Mouse (Mus musculus): ENCODE measurements around the gene Coro1b. TPM values are rescaled to one million over a fixed set of nuclear protein-coding genes. Genes with fewer than 3 reads are reported as not detected.
"Not testable (repeated sequence)": the region's sequence is repeated elsewhere in the genome, so short reads cannot be mapped to it uniquely, and the experiment has no call there.

The Coro1b gene
- polyA plus RNA-seq, 1 experiment from 2014 or later, result 134 TPM

DNA sequence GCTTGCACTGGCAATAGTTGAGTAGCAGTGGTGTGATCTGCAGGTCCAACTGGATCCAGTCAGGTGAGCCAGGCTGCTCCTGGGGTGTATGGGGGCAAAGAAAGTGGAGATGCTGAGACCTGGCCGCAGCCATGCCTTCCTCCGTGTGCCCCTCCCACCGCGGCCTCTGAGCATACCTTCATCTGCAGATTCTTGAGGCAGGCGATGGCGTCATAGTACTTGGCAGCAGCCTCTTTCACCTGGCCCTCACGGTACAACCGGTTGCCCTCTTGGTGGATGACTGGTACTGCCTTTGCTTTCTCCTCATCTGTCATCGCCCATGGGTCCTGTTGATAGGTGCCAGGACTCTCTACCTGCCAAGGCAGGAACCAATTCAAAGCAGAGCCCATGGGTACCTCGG lies 33.3 kb upstream of the Coro1b start:
- Histone ChIP-seq H3K27ac (ENCODE audit: low read length) (no peak overlapping the region), H3K4me3 (ENCODE audit: low read length) (no peak overlapping the region), H3K9me3 (replicated peaks; ENCODE audit: control insufficient read depth, low read length) (no peaks in the 10 kb centered on the region), H3K9ac (ENCODE audit: low read length) (no peak overlapping the region), H3K27me3 (ENCODE audit: control insufficient read depth, insufficient read depth, low read length) (no peaks in the 10 kb centered on the region), H3K4me2 (ENCODE audit: low read depth, low read length) (no peak overlapping the region), H3K4me1 (ENCODE audit: control insufficient read depth, insufficient read depth, low read length) (peaks cover 10% of the 10 kb centered on the region), H3K36me3 (ENCODE audit: control insufficient read depth, insufficient read depth) (peaks cover 20% of the 10 kb centered on the region)
- WGBS, result 83% methylated on average over 10 of the region's 10 CpGs
- no peak for ATAC-seq (replicated peaks; ENCODE audit: extremely low read depth, insufficient read depth, low FRiP score)

DNA sequence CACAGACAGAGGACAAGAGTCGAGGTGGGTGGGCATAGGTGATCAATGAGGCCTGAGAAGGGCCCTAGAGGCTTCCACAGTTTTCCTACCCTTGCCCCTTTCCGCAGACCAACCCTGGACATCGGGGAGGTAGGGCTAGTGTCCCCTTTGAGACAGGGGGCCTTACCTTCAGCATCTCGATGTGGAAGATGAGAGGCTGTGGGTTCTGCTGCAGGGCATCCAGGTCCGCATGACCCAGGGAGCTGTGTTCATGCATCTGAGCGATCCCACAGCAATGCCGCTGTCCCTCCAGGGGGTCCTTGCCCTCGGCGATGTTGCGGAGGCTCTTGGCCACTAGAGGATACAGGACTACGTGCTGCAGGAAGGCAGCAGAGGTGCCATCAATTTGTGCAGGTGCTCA lies 32.6 kb upstream of the Coro1b start:
- WGBS, result 83% methylated on average over 11 of the region's 11 CpGs
- ATAC-seq (replicated peaks; ENCODE audit: extremely low read depth, insufficient read depth, low FRiP score), result no peak
- no peak overlapping the region for H3K9ac ChIP-seq (ENCODE audit: low read length)
- H3K4me2 ChIP-seq (ENCODE audit: low read depth, low read length), result no peak overlapping the region
- peaks cover 20% of the 10 kb centered on the region for H3K36me3 ChIP-seq (ENCODE audit: control insufficient read depth, insufficient read depth)
- no peaks in the 10 kb centered on the region for H3K9me3 ChIP-seq (replicated peaks; ENCODE audit: control insufficient read depth, low read length)
- H3K4me1 ChIP-seq (ENCODE audit: control insufficient read depth, insufficient read depth, low read length), result peaks cover 15% of the 10 kb centered on the region
- H3K27ac ChIP-seq (ENCODE audit: low read length), result no peak overlapping the region
- H3K27me3 ChIP-seq (ENCODE audit: control insufficient read depth, insufficient read depth, low read length), result no peaks in the 10 kb centered on the region
- no peak overlapping the region for H3K4me3 ChIP-seq (ENCODE audit: low read length)

DNA sequence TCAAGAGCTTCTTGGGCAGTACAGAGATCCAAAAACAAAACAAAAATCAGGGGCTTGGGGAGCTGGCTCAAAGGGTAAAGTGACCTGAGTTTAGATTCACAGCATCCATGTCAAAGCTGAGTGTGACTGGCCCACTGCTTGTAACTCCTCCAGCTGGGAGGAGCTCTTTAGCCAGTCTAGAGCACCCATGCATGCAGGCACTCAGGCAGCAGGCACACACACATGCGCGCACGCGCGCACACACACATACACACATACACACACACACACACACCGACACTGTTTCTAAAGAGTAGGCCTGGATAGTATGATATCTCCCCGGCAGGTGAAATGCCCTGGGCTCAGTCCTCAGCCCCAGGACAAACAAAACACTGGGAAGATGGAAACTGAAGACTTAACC lies 31.4 kb upstream of the Coro1b start:
- WGBS, result 96% methylated on average over 7 of the region's 7 CpGs
- no peaks in the 10 kb centered on the region for H3K9me3 ChIP-seq (replicated peaks; ENCODE audit: control insufficient read depth, low read length)
- peaks cover 20% of the 10 kb centered on the region for H3K36me3 ChIP-seq (ENCODE audit: control insufficient read depth, insufficient read depth)
- no peak overlapping the region for H3K4me3 ChIP-seq (ENCODE audit: low read length)
- no peak for ATAC-seq (replicated peaks; ENCODE audit: extremely low read depth, insufficient read depth, low FRiP score)
- H3K27me3 ChIP-seq (ENCODE audit: control insufficient read depth, insufficient read depth, low read length), result no peaks in the 10 kb centered on the region
- H3K4me2 ChIP-seq (ENCODE audit: low read depth, low read length), result no peak overlapping the region
- peaks cover 18% of the 10 kb centered on the region for H3K4me1 ChIP-seq (ENCODE audit: control insufficient read depth, insufficient read depth, low read length)
- H3K27ac ChIP-seq (ENCODE audit: low read length), result no peak overlapping the region
- H3K9ac ChIP-seq (ENCODE audit: low read length), result no peak overlapping the region

DNA sequence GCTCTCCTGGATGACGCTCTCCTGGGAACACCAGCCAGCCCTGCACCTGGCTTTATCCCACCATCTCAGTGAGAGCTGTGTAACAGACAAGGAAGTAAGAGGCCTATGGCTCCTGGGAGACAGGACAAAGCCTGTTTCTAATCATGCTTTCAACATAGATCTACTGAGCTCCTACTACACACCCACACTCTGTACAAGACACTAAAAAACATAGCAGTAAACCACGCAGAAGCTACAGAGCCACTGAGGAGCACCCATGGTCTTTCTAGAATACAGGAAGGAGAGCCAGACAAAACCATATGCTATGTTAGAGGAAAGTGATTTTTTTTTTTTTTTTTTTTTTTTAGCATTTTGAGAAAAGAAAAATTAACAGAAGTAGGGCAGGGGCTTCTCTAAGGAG lies 30.1 kb upstream of the Coro1b start:
- ATAC-seq (replicated peaks; ENCODE audit: extremely low read depth, insufficient read depth, low FRiP score), result no peak
- no peak overlapping the region for H3K9ac ChIP-seq (ENCODE audit: low read length)
- WGBS, result 86% methylated on average over 2 of the region's 2 CpGs
- no peak overlapping the region for H3K4me3 ChIP-seq (ENCODE audit: low read length)
- peaks cover 14% of the 10 kb centered on the region for H3K4me1 ChIP-seq (ENCODE audit: control insufficient read depth, insufficient read depth, low read length)
- H3K36me3 ChIP-seq (ENCODE audit: control insufficient read depth, insufficient read depth), result peaks cover 20% of the 10 kb centered on the region
- no peaks in the 10 kb centered on the region for H3K9me3 ChIP-seq (replicated peaks; ENCODE audit: control insufficient read depth, low read length)
- H3K27ac ChIP-seq (ENCODE audit: low read length), result no peak overlapping the region
- H3K4me2 ChIP-seq (ENCODE audit: low read depth, low read length), result no peak overlapping the region
- H3K27me3 ChIP-seq (ENCODE audit: control insufficient read depth, insufficient read depth, low read length), result no peaks in the 10 kb centered on the region

DNA sequence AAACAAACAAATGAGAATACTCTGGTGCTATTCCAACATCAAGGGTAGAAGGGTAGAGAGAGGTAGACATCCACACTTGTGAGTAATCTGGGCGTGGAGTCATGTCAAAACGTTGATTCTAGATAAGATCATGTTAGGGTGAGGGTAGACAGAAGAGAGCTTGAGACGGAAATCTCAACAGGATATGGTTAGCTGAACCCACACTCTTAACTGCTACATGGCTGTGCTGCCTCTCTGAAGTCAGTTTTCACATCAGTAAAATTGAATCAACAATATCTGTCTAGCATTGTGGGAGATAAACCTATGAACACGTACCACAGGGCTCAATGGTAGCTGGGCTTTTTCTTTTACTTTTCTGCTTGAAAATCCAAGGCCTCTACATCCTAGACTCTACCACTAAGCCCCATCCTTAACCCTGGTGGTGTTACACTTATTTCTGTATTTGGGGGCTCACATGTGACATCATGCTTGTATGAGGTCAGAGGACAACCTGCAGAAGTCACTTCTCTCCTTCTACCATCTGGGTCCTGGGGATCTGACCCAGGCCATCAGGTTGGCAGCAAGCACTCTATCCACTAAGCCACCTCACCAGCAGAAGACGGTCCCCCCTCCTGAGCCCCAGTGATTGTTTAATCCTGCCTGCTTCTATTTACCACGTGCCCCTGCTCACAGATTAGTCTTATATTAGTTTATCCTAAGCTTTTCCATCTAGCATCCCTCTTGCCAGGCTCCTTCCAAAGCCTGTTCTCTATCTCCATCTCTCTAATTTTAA lies 28.5 kb upstream of the Coro1b start:
- 75% methylated on average over 6 of the region's 6 CpGs for WGBS
- Histone ChIP-seq H3K4me1 (ENCODE audit: control insufficient read depth, insufficient read depth, low read length) (peaks cover 8% of the 10 kb centered on the region), H3K9me3 (replicated peaks; ENCODE audit: control insufficient read depth, low read length) (no peaks in the 10 kb centered on the region), H3K27ac (ENCODE audit: low read length) (no peak overlapping the region), H3K9ac (ENCODE audit: low read length) (no peak overlapping the region), H3K4me2 (ENCODE audit: low read depth, low read length) (peak overlapping the region; percentile 69), H3K27me3 (ENCODE audit: control insufficient read depth, insufficient read depth, low read length) (no peaks in the 10 kb centered on the region), H3K36me3 (ENCODE audit: control insufficient read depth, insufficient read depth) (peaks cover 14% of the 10 kb centered on the region), H3K4me3 (ENCODE audit: low read length) (no peak overlapping the region)
- ATAC-seq (replicated peaks; ENCODE audit: extremely low read depth, insufficient read depth, low FRiP score), result no peak

DNA sequence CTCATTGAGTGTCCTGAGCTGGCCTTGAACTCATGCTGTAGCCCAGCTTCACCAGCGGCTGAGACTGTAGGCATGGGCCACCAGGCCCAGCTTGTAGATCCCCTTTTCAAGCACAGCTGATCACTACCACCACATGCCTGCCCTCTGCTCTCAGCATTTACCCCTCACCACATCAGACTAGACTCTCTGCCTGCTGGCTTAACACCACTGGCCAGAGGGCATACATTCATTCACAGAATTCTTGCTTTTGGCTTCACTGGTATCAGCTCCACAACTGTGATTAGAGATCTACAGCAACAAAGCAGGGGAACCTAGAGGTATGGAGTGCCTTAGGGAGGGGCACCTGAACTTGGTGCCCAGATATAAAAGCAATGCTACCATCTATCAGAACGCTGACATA lies 27.9 kb upstream of the Coro1b start:
- Histone ChIP-seq H3K27me3 (ENCODE audit: control insufficient read depth, insufficient read depth, low read length) (no peaks in the 10 kb centered on the region), H3K27ac (ENCODE audit: low read length) (peak overlapping the region; percentile 43), H3K4me3 (ENCODE audit: low read length) (peak overlapping the region; percentile 63), H3K36me3 (ENCODE audit: control insufficient read depth, insufficient read depth) (peaks cover 8% of the 10 kb centered on the region), H3K4me2 (ENCODE audit: low read depth, low read length) (peak overlapping the region; percentile 69), H3K4me1 (ENCODE audit: control insufficient read depth, insufficient read depth, low read length) (peaks cover 10% of the 10 kb centered on the region), H3K9ac (ENCODE audit: low read length) (no peak overlapping the region), H3K9me3 (replicated peaks; ENCODE audit: control insufficient read depth, low read length) (no peaks in the 10 kb centered on the region)
- no peak for ATAC-seq (replicated peaks; ENCODE audit: extremely low read depth, insufficient read depth, low FRiP score)
- WGBS, result 91% methylated on average over 2 of the region's 2 CpGs

DNA sequence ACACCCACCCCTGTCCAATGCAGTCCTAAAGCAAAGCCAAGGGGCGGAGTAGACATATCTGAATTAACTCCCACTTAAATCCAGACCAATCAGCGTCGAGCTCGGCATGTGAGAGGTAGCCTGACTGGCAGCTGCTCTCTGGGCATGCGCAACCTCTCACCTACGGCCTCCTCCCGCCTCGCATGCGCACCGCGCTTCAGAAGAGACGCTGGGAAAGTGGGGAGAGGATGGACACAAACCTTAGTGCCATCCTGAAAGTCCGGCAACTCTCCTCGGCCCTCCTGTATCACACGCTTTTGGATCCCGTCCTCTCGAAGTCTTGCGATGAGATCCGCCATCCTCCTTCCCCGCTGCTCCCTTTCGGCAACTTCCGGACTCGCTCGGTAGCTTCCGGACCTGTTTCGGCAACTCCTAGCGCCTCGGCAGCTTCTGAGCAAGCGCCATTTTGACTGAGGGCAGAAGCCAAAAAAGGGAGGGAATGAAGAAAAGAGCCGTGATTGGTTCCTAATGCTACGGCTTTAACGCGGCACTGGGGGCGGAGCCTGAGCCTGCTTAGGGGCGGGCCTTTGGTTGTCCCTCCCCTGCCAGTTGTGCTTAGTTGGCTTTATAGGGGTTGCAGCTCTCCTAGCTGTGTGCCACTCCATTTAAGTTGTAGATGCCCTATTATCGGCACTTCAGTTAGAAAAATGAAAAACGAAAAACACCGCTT lies 27.2 kb upstream of the Coro1b start:
- no peaks in the 10 kb centered on the region for H3K9me3 ChIP-seq (replicated peaks; ENCODE audit: control insufficient read depth, low read length)
- 3% methylated on average over 38 of the region's 38 CpGs for WGBS
- peak overlapping the region; percentile 63 for H3K4me3 ChIP-seq (ENCODE audit: low read length)
- H3K27ac ChIP-seq (ENCODE audit: low read length), result peak overlapping the region; percentile 80
- H3K4me1 ChIP-seq (ENCODE audit: control insufficient read depth, insufficient read depth, low read length), result peaks cover 10% of the 10 kb centered on the region
- H3K27me3 ChIP-seq (ENCODE audit: control insufficient read depth, insufficient read depth, low read length), result no peaks in the 10 kb centered on the region
- peak overlapping the region; percentile 69 for H3K4me2 ChIP-seq (ENCODE audit: low read depth, low read length)
- H3K36me3 ChIP-seq (ENCODE audit: control insufficient read depth, insufficient read depth), result 0 out of 2 replicates have a peak, but pooled peaks cover 3% of the 10 kb centered on the region
- H3K9ac ChIP-seq (ENCODE audit: low read length), result peak overlapping the region; percentile 72
- ATAC-seq (replicated peaks; ENCODE audit: extremely low read depth, insufficient read depth, low FRiP score), result peak; percentile 68

DNA sequence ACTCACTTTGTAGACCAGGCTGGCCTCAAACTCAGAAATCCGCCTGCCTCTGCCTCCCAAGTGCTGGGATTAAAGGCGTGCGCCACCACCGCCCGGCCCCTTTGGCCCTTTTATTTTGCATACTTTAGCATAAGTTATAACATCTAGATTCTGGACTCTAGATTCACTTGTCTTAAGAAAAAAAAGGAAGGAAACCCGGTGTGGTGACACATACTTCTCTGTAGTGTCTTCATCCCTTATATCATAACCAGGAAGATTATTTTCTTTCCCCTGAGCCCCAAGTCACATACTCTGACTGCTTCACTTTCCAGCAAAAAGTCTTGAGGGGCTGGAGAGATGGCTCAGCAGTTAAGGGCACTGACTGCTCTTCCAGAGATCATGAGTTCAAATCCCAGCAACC lies 26.5 kb upstream of the Coro1b start:
- H3K27me3 ChIP-seq (ENCODE audit: control insufficient read depth, insufficient read depth, low read length); H3K36me3 ChIP-seq (ENCODE audit: control insufficient read depth, insufficient read depth); ATAC-seq (replicated peaks; ENCODE audit: extremely low read depth, insufficient read depth, low FRiP score); H3K9ac ChIP-seq (ENCODE audit: low read length); H3K27ac ChIP-seq (ENCODE audit: low read length); H3K9me3 ChIP-seq (replicated peaks; ENCODE audit: control insufficient read depth, low read length): not testable (repeated sequence)
- Histone ChIP-seq H3K4me2 (ENCODE audit: low read depth, low read length) (peak overlapping the region; percentile 69), H3K4me3 (ENCODE audit: low read length) (0 out of 2 replicates have a peak overlapping the region, but pooled peaks have one; percentile 63), H3K4me1 (ENCODE audit: control insufficient read depth, insufficient read depth, low read length) (peaks cover 16% of the 10 kb centered on the region)
- WGBS, result 49% methylated on average over 6 of the region's 6 CpGs

All from heart, embryonic 16.5 days (tissue).